ENCODE assay signal across 21 mouse cellular contexts in genomic region chr9:94626737-94627136, GRCm38 (mm10). TPM values are rescaled to one million over a fixed set of nuclear protein-coding genes. Genes with fewer than 3 reads are reported as not detected.
DNase-seq lines count a peak whose midpoint lies in the region; TF ChIP-seq lines count a peak whose summit lies in the region.
"Had no signal": no experiment of that assay in that cellular context is flagged by ENCODE, and none has a peak within 500 bp of the region (broad histone marks: within the 10 kb centered on the region; RNA-seq: fewer than 3 reads in every experiment).

No protein-coding gene starts in this region.

- no peak for TF ChIP-seq POLR2A in cerebellum, adult 2 months (IDR thresholded peaks at IDR 0.05; ENCODE audit: borderline replicate concordance, insufficient read depth, low read length)
- TF ChIP-seq POLR2A in lung, adult 2 months (IDR thresholded peaks at IDR 0.05; ENCODE audit: borderline replicate concordance, extremely low read depth, low read depth, low read length): no peak

- WGBS in cerebellum, adult 2 months: 50% methylated on average over 3 of the region's 3 CpGs
- WGBS in lung, adult 2 months: 81% methylated on average over 3 of the region's 3 CpGs

- DNase-seq in cerebellum, adult 2 months: peak; percentile 20 to 63
- no peak for DNase-seq in cerebellum, postnatal 36 days
- peak; percentile 7 to 30 for DNase-seq in lung, adult 18-20 months
- no peak for DNase-seq in lung, adult 2 months
- peak; percentile 2 to 4 for DNase-seq in urinary bladder, postnatal 36 days (ENCODE audit: low spot score in 2 of 2)
- no peak for DNase-seq in urinary bladder, postnatal 10 days (ENCODE audit: low spot score)
- no peak for DNase-seq in adrenal gland, adult (ENCODE audit: inconsistent age in 2 of 2, low spot score in 1 of 2)
- DNase-seq: adrenal gland, postnatal 10 days; B cell, adult 2 months; cerebellum, adult 11-12 months; cerebellum, postnatal 10 days; embryo, embryonic 11 days; gastrocnemius, postnatal 10 days; heart, adult 2 months had no signal

- H3K27me3 ChIP-seq in cerebellum, adult 2 months (ENCODE audit: control insufficient read depth, insufficient read depth, low read length): no peaks in the 10 kb centered on the region
- H3K27me3 ChIP-seq: embryonic facial prominence, embryonic 15.5 days; forebrain, embryonic 15.5 days; heart, embryonic 12.5 days had no signal

- H3K27ac ChIP-seq in cerebellum, adult 2 months (ENCODE audit: insufficient read depth, low read length): no peak overlapping the region
- H3K27ac ChIP-seq: embryonic facial prominence, embryonic 15.5 days; forebrain, embryonic 15.5 days; heart, adult 2 months; hindbrain, embryonic 10.5 days; hindbrain, embryonic 14.5 days had no signal

- H3K4me3 ChIP-seq in cerebellum, adult 2 months (replicated peaks; ENCODE audit: insufficient read depth, low read depth, low read length): no peak overlapping the region
- H3K4me3 ChIP-seq in lung, adult 2 months (replicated peaks; ENCODE audit: extremely low read depth, low read depth, low read length): no peak overlapping the region
- H3K4me3 ChIP-seq: embryonic facial prominence, embryonic 15.5 days; erythroblast, embryonic 14.5 days; forebrain, embryonic 15.5 days; heart, adult 2 months; heart, embryonic 12.5 days; hindbrain, embryonic 10.5 days had no signal

- H3K4me1 ChIP-seq in cerebellum, adult 2 months (ENCODE audit: control insufficient read depth, insufficient read depth, low read length): no peaks in the 10 kb centered on the region
- H3K4me1 ChIP-seq in lung, adult 2 months (ENCODE audit: control insufficient read depth, insufficient read depth, low read length): no peaks in the 10 kb centered on the region
- H3K4me1 ChIP-seq: embryonic facial prominence, embryonic 15.5 days; forebrain, embryonic 15.5 days; hindbrain, embryonic 10.5 days had no signal

- no peak for TF ChIP-seq CTCF in cerebellum, adult 2 months (IDR thresholded peaks at IDR 0.05; ENCODE audit: borderline replicate concordance, insufficient read depth, low read depth, low read length)
- TF ChIP-seq CTCF in lung, adult 2 months (IDR thresholded peaks at IDR 0.05; ENCODE audit: insufficient read depth, low read length): no peak

RNA-seq across cellular contexts. Expression of gene Slc9a9, which starts 43.0 kb away (rescaled TPM):
- 8.9 and 9.0 TPM in 2 replicates for polyA plus RNA-seq in cerebellum, adult 2 months (2012; rRNA removed)
- polyA plus RNA-seq in lung, adult 2 months (2012; rRNA removed): 3.0 and 4.0 TPM in 2 replicates
- polyA plus RNA-seq: G1E had no signal

Comparison
In these comparisons a context has a peak if more than half of its experiments do, and no peak if none do; other contexts are left out.
1. DNase-seq: peak in cerebellum, adult 2 months (2 of 2), lung, adult 18-20 months (2 of 2) and urinary bladder, postnatal 36 days (2 of 2); none in cerebellum, postnatal 36 days (0 of 2), lung, adult 2 months (single experiment), urinary bladder, postnatal 10 days (single experiment) and adrenal gland, adult (0 of 2).